Mouse (Mus musculus): ENCODE results near the gene Hoxa10. TPM values are rescaled to one million over a fixed set of nuclear protein-coding genes. Genes with fewer than 3 reads are reported as not detected.

Hoxa10 gene
- polyA plus RNA-seq, 1 experiment from 2014 or later: 86.6 TPM

GRCm38 (mm10) chr6:52208072-52208867 is 32.4 kb downstream of the Hoxa10 start, which contains the start of gene Hoxa6:
Gene Hoxa6 (minus strand): TSS chr6:52208722.
- no peak for ATAC-seq (ENCODE audit: low read depth)

DNA sequence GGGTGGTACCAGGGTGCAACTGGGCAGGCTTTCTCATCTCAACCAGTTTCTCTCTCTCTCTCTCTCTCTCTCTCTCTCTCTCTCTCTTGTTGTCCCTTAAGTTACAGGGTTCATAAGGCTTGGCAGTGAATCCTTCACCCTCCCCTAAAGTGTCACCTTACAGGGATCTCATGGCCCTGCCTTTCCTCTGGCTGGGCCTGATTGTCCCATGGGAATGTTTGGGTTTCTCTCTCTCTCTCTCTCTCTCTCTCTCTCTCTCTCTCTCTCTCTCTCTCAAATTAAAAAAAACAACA is 33.0 kb downstream of the Hoxa10 start:
- Histone ChIP-seq H3K27ac (replicated peaks) (peak overlapping the region; percentile 100), H3K9ac (peak overlapping the region; percentile 100), H3K4me3 (peak overlapping the region; percentile 96), H3K9me3 (no peaks in the 10 kb centered on the region), H3K27me3 (no peaks in the 10 kb centered on the region), H3K36me3 (peaks cover 39% of the 10 kb centered on the region), H3K4me2 (peak overlapping the region; percentile 97), H3K4me1 (replicated peaks) (peaks cover 85% of the 10 kb centered on the region)
- no peak for ATAC-seq (ENCODE audit: low read depth)

More at GRCm38 (mm10) chr6:52208072-52208867, 32.4 kb downstream of the Hoxa10 start, which contains the start of gene Hoxa6:
- H3K4me3 ChIP-seq: peak within 1 kb of the TSS; percentile 96
- peak within 1 kb of the TSS; percentile 100 for H3K9ac ChIP-seq
- H3K4me1 ChIP-seq (replicated peaks): peaks cover 79% of the 10 kb centered on the region
- peak within 1 kb of the TSS; percentile 97 for H3K4me2 ChIP-seq
- under 1% methylated on average over 47 of the region's 47 CpGs for WGBS
- H3K9me3 ChIP-seq: no peaks in the 10 kb centered on the region
- peak within 1 kb of the TSS; percentile 100 for H3K27ac ChIP-seq (replicated peaks)
- H3K36me3 ChIP-seq: peaks cover 33% of the 10 kb centered on the region
- no peaks in the 10 kb centered on the region for H3K27me3 ChIP-seq

- Histone ChIP-seq H3K4me1 (replicated peaks) (peaks cover 90% of the 10 kb centered on the region), H3K27me3 (no peaks in the 10 kb centered on the region)
- ATAC-seq (ENCODE audit: low read depth): no peak
Measured at GRCm38 (mm10) chr6:52206882-52207683, 33.6 kb downstream of the Hoxa10 start.

GRCm38 (mm10) chr6:52205638-52206621 is 34.7 kb downstream of the Hoxa10 start:
- no peak for ATAC-seq (ENCODE audit: low read depth)
- peak overlapping the region; percentile 100 for H3K9ac ChIP-seq
- no peaks in the 10 kb centered on the region for H3K27me3 ChIP-seq
- peaks cover 54% of the 10 kb centered on the region for H3K36me3 ChIP-seq
- H3K27ac ChIP-seq (replicated peaks): peak overlapping the region; percentile 100
- peak overlapping the region; percentile 96 for H3K4me3 ChIP-seq
- H3K9me3 ChIP-seq: no peaks in the 10 kb centered on the region
- H3K4me1 ChIP-seq (replicated peaks): peaks cover 97% of the 10 kb centered on the region
- 4% methylated on average over 55 of the region's 55 CpGs for WGBS
- peak overlapping the region; percentile 97 for H3K4me2 ChIP-seq

More at GRCm38 (mm10) chr6:52206882-52207683, 33.6 kb downstream of the Hoxa10 start:
- peak overlapping the region; percentile 97 for H3K4me2 ChIP-seq
- H3K9ac ChIP-seq: peak overlapping the region; percentile 100
- peaks cover 43% of the 10 kb centered on the region for H3K36me3 ChIP-seq
- H3K9me3 ChIP-seq: no peaks in the 10 kb centered on the region
- WGBS: 8% methylated on average over 4 of the region's 4 CpGs
- H3K4me3 ChIP-seq: peak overlapping the region; percentile 96
- H3K27ac ChIP-seq (replicated peaks): peak overlapping the region; percentile 100

DNA sequence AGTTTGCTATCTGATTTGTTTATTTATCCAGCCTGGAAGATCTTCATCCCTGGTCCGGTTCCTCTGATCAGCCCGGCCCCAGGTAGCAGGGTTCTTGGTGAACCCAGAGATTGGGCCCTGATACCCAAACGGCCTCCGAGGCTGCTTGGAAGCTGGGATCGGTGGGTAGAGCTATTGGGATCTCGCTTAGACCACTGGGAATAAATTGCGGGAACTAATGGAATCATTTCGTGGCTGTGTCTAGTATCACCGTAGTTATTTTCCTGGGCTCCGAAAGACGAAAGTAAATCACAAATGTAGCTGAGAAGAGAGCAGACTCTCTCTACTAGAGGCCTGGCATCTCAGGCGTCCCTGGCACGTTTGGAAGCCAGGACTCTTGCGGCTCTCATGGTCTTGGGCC is 35.4 kb downstream of the Hoxa10 start:
- Histone ChIP-seq H3K4me3 (peak overlapping the region; percentile 96), H3K27me3 (no peaks in the 10 kb centered on the region), H3K9ac (peak overlapping the region; percentile 100), H3K27ac (replicated peaks) (peak overlapping the region; percentile 100), H3K4me2 (peak overlapping the region; percentile 97), H3K4me1 (replicated peaks) (peaks cover 98% of the 10 kb centered on the region), H3K36me3 (peaks cover 54% of the 10 kb centered on the region), H3K9me3 (no peaks in the 10 kb centered on the region)
- WGBS: 4% methylated on average over 14 of the region's 14 CpGs
- no peak for ATAC-seq (ENCODE audit: low read depth)

DNA sequence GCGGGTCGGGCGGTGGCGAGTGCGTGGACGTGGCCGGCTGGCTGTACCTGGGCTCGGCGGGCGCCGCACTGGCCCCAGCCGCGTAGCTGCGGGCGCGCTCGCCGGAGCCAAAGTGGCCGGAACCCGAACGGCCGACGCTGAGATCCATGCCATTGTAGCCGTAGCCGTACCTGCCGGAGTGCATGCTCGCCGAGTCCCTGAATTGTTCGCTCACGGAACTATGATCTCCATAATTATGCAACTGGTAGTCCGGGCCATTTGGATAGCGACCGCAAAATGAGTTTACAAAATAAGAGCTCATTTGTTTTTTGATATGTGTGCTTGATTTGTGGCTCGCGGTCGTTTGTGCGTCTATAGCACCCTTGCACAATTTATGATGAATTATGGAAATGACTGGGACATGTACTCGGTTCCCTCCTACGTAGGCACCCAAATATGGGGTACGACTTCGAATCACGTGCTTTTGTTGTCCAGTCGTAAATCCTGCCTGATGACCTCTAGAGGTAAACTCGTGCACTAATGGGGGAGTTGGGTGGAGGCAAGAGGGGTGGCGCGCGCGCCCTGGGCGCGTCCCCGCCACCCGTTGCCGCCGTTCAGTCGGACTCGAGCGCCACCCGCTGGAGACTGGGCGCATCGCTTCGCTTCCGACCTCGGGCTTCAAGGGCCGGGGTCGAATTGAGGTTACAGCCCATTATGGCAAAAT is 36.5 kb downstream of the Hoxa10 start, which contains the start of gene Hoxa5:
Gene Hoxa5, minus strand, starts transcription at position 538 of the 703 bp plus-strand sequence.
- peak; percentile 34 for ATAC-seq (ENCODE audit: low read depth)
- Histone ChIP-seq H3K4me3 (peak within 1 kb of the TSS; percentile 96), H3K9me3 (no peaks in the 10 kb centered on the region), H3K27ac (replicated peaks) (peak within 1 kb of the TSS; percentile 100), H3K4me2 (peak within 1 kb of the TSS; percentile 97), H3K27me3 (no peaks in the 10 kb centered on the region), H3K36me3 (peaks cover 58% of the 10 kb centered on the region), H3K9ac (peak within 1 kb of the TSS; percentile 100), H3K4me1 (replicated peaks) (peaks cover 98% of the 10 kb centered on the region)
- under 1% methylated on average over 63 of the region's 65 CpGs for WGBS

DNA sequence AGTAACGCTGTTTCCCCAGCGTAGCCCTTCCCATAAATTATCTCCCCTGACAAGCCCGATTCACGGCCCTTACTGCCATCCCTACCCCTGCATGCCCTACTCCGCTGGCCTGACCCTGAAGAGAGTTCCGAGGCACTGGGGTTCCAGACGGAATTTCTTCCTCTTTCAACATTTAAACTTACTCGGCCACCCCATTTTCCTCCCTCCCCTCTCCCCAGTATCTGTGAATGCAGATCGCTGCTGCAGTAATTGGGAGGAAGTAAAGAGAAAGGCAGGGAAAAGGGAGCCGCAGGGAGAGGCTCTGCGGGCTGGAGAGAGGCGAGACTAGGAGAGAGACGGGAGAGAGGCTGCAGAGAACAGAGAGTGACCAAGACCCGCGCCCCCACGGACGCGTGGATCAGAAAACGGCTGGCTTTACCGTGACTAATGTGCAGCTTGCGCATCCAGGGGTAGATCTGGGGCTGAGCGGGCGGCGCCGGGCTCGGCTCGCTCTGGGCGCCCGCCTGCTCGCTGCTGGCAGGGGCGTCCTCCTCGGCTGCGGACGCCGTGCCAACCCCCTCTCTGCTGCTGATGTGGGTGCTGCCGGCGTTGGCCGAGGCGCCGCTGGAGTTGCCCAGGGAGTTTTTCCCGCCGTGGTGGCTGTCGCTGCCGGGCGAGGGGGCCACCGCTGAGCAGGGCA is 37.1 kb downstream of the Hoxa10 start:
- 1% methylated on average over 46 of the region's 46 CpGs for WGBS
- H3K4me3 ChIP-seq: peak overlapping the region; percentile 96

DNA sequence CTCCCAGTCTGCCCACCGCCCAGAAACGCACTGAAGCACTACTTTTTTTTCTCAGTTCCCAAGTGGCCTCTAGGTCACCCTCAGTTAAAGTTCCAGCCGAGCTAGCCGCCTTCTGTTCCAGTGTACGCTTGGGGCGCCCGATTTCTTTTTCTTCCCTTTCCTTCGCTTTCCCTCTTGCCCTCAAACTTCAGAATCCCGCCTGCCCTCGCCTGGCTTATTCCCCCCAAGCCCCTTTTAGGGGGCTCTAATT is 37.6 kb downstream of the Hoxa10 start:
- Histone ChIP-seq H3K4me1 (replicated peaks) (peaks cover 99% of the 10 kb centered on the region), H3K4me3 (peak overlapping the region; percentile 96), H3K27me3 (no peaks in the 10 kb centered on the region), H3K9me3 (no peaks in the 10 kb centered on the region), H3K9ac (peak overlapping the region; percentile 100), H3K27ac (replicated peaks) (peak overlapping the region; percentile 100), H3K36me3 (peaks cover 58% of the 10 kb centered on the region), H3K4me2 (peak overlapping the region; percentile 97)
- WGBS: 2% methylated on average over 10 of the region's 10 CpGs
- ATAC-seq (ENCODE audit: low read depth): no peak

More for the DNA sequence above, 37.1 kb downstream of the Hoxa10 start:
- ATAC-seq (ENCODE audit: low read depth): 0 out of 2 replicates have a peak, but pooled peaks have one; percentile 32
- H3K4me2 ChIP-seq: peak overlapping the region; percentile 97
- peaks cover 98% of the 10 kb centered on the region for H3K4me1 ChIP-seq (replicated peaks)
- H3K27ac ChIP-seq (replicated peaks): peak overlapping the region; percentile 100
- peak overlapping the region; percentile 100 for H3K9ac ChIP-seq
- peaks cover 58% of the 10 kb centered on the region for H3K36me3 ChIP-seq
- H3K27me3 ChIP-seq: no peaks in the 10 kb centered on the region
- no peaks in the 10 kb centered on the region for H3K9me3 ChIP-seq

DNA sequence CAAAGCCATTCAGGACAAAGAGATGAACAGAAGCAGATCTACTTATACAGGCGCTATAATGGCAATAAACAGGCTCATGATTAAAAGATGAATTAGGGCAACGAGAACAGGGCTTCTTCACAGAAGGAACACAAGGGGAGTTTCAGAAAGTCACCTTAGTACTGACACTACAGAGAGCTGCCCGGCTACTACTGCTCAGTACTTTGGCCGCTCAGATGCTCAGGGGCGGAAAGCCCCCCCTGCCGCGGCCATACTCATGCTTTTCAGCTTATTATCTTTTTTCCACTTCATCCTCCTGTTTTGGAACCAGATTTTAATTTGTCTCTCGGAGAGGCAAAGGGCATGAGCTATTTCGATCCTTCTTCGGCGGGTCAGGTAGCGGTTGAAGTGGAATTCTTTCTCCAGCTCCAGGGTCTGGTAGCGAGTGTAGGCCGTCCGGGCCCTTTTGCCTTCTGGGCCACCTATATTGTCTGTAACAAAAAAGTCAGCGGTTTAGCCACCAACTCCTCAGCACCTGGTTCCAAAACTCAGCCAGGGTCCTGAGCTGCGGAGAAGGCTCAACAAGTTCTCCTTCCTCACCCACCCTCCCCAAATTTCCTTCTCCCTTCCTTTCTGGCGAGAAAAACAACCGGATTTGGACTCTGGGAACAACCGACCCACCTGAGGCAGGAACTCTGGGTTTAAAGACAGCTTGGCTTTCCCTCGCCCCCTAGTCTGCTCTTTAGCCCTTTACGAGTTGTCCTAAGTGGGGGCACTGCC is 38.1 kb downstream of the Hoxa10 start:
- no peaks in the 10 kb centered on the region for H3K27me3 ChIP-seq
- peak overlapping the region; percentile 96 for H3K4me3 ChIP-seq
- peaks cover 58% of the 10 kb centered on the region for H3K36me3 ChIP-seq
- H3K4me2 ChIP-seq: peak overlapping the region; percentile 97
- no peaks in the 10 kb centered on the region for H3K9me3 ChIP-seq
- peak overlapping the region; percentile 100 for H3K9ac ChIP-seq
- no peak for ATAC-seq (ENCODE audit: low read depth)
- WGBS: 7% methylated on average over 22 of the region's 22 CpGs
- peaks cover 99% of the 10 kb centered on the region for H3K4me1 ChIP-seq (replicated peaks)
- H3K27ac ChIP-seq (replicated peaks): peak overlapping the region; percentile 100

DNA sequence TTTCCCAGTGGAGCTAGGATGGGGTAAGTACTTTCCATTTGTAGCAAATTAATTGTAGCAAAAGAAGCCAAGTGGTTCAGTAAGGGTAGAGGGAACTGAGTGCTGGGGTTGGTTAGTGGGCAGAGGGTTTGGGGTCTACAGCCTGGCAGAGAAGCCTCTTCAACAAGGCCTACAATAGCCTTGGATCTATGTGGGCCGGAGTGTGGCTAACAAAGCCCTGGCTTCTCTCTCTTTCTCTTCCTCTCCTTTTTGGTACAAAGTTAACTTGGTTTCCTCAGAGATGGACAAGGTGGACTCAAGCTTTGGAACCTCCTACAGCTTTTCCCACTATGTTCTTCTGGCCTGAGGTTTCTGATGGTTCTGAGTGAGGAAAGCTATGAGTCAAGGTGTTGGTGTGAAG is 39.4 kb downstream of the Hoxa10 start:
- Histone ChIP-seq H3K4me3 (peak overlapping the region; percentile 96), H3K27me3 (no peaks in the 10 kb centered on the region)
- 11% methylated on average over 1 of the region's 1 CpGs for WGBS

More for the DNA sequence above, 39.4 kb downstream of the Hoxa10 start:
- peak overlapping the region; percentile 66 for H3K9ac ChIP-seq
- peak overlapping the region; percentile 100 for H3K27ac ChIP-seq (replicated peaks)
- peaks cover 56% of the 10 kb centered on the region for H3K36me3 ChIP-seq
- peak overlapping the region; percentile 97 for H3K4me2 ChIP-seq
- H3K9me3 ChIP-seq: no peaks in the 10 kb centered on the region
- peaks cover 99% of the 10 kb centered on the region for H3K4me1 ChIP-seq (replicated peaks)
- no peak for ATAC-seq (ENCODE audit: low read depth)
